In genomic region chr6:144834323-144835183, GRCm38 (mm10) we compare ENCODE assay signal across 14 mouse cellular contexts. TPM values are rescaled to one million over a fixed set of nuclear protein-coding genes. Genes with fewer than 3 reads are reported as not detected.
DNase-seq lines count a peak whose midpoint lies in the region; ATAC-seq and TF ChIP-seq lines count a peak whose summit lies in the region.
"Had no signal": no experiment of that assay in that cellular context is flagged by ENCODE, and none has a peak within 500 bp of the region (broad histone marks: within the 10 kb centered on the region; RNA-seq: fewer than 3 reads in every experiment).

No protein-coding gene starts in this region.

- no peak for TF ChIP-seq CTCF in intestine, postnatal 0 days (IDR thresholded peaks at IDR 0.05; ENCODE audit: low read depth)
- TF ChIP-seq CTCF in brain, embryonic 14.5 days (IDR thresholded peaks at IDR 0.05; ENCODE audit: borderline replicate concordance, extremely low read depth, insufficient read depth, insufficient read length): no peak
- TF ChIP-seq CTCF in gastrocnemius, adult 2 months (IDR thresholded peaks at IDR 0.05): no peak

- H3K4me3 ChIP-seq in intestine, embryonic 14.5 days (ENCODE audit: low read depth, low read length): no peak overlapping the region
- no peak overlapping the region for H3K4me3 ChIP-seq in intestine, postnatal 0 days (ENCODE audit: low read depth, low read length)
- H3K4me3 ChIP-seq in embryonic facial prominence, embryonic 15.5 days (replicated peaks): no peak overlapping the region
- no peak overlapping the region for H3K4me3 ChIP-seq in myocyte
- H3K4me3 ChIP-seq in gastrocnemius, adult 2 months: no peak overlapping the region
- H3K4me3 ChIP-seq: limb, embryonic 15.5 days had no signal

- ATAC-seq in intestine, embryonic 14.5 days (replicated peaks; ENCODE audit: low FRiP score, low TSS enrichment, low read depth): no peak
- ATAC-seq in intestine, postnatal 0 days: no peak
- no peak for ATAC-seq in embryonic facial prominence, embryonic 15.5 days (ENCODE audit: insufficient number of reproducible peaks, low FRiP score, low TSS enrichment, low read depth)
- ATAC-seq in megakaryocyte progenitor cell, adult 5-6 weeks (replicated peaks; ENCODE audit: poor library complexity): no peak

- H3K27me3 ChIP-seq in intestine, embryonic 14.5 days (replicated peaks; ENCODE audit: control insufficient read depth, insufficient read depth, low read length): no peaks in the 10 kb centered on the region
- H3K27me3 ChIP-seq in intestine, postnatal 0 days (replicated peaks; ENCODE audit: control insufficient read depth, insufficient read depth, low read length): no peaks in the 10 kb centered on the region
- no peaks in the 10 kb centered on the region for H3K27me3 ChIP-seq in embryonic facial prominence, embryonic 15.5 days
- H3K27me3 ChIP-seq in myocyte (ENCODE audit: control insufficient read depth, insufficient read depth, insufficient read length): no peaks in the 10 kb centered on the region
- H3K27me3 ChIP-seq: CH12.LX; limb, embryonic 15.5 days had no signal

- peak overlapping the region; percentile 2; the same call in 1 of the 2 replicates for H3K4me2 ChIP-seq in intestine, embryonic 14.5 days (ENCODE audit: low read length)
- H3K4me2 ChIP-seq in intestine, postnatal 0 days (replicated peaks; ENCODE audit: low read depth): no peak overlapping the region
- 0 out of 2 replicates have a peak overlapping the region, but pooled peaks have one; percentile 9 for H3K4me2 ChIP-seq in embryonic facial prominence, embryonic 15.5 days (replicated peaks)
- H3K4me2 ChIP-seq in myocyte (ENCODE audit: low read depth): peak overlapping the region; percentile 4
- H3K4me2 ChIP-seq: limb, embryonic 15.5 days had no signal

- no peaks in the 10 kb centered on the region for H3K9me3 ChIP-seq in intestine, embryonic 14.5 days (ENCODE audit: control insufficient read depth, low read length)
- no peaks in the 10 kb centered on the region for H3K9me3 ChIP-seq in intestine, postnatal 0 days (ENCODE audit: control insufficient read depth)
- no peaks in the 10 kb centered on the region for H3K9me3 ChIP-seq in embryonic facial prominence, embryonic 15.5 days (replicated peaks)
- H3K9me3 ChIP-seq: limb, embryonic 15.5 days had no signal

- H3ac ChIP-seq in myocyte (ENCODE audit: control insufficient read depth, insufficient read length): no peak overlapping the region

- no peaks in the 10 kb centered on the region for H3K36me3 ChIP-seq in intestine, embryonic 14.5 days (ENCODE audit: control insufficient read depth, insufficient read depth, low read length)
- H3K36me3 ChIP-seq in intestine, postnatal 0 days (ENCODE audit: control insufficient read depth, insufficient read depth): no peaks in the 10 kb centered on the region
- no peaks in the 10 kb centered on the region for H3K36me3 ChIP-seq in embryonic facial prominence, embryonic 15.5 days
- no peaks in the 10 kb centered on the region for H3K36me3 ChIP-seq in myocyte (ENCODE audit: control insufficient read depth, insufficient read depth)
- H3K36me3 ChIP-seq: limb, embryonic 15.5 days had no signal

- no peak for TF ChIP-seq POLR2A in brain, embryonic 14.5 days (IDR thresholded peaks at IDR 0.05; ENCODE audit: borderline replicate concordance, extremely low read depth, insufficient read depth, insufficient read length, poor library complexity, severe bottlenecking)
- no peak for TF ChIP-seq POLR2A in myocyte (IDR thresholded peaks at IDR 0.05; ENCODE audit: insufficient read length, low read depth)

- no peaks in the 10 kb centered on the region for H3K4me1 ChIP-seq in intestine, embryonic 14.5 days (replicated peaks; ENCODE audit: control insufficient read depth, insufficient read depth, low read length)
- no peaks in the 10 kb centered on the region for H3K4me1 ChIP-seq in intestine, postnatal 0 days (replicated peaks; ENCODE audit: control insufficient read depth, insufficient read depth, low read length)
- H3K4me1 ChIP-seq in embryonic facial prominence, embryonic 15.5 days: no peaks in the 10 kb centered on the region

- intact Hi-C loops in gastrocnemius, adult 2 months (cut with DNase I): no loop called here

- no peak overlapping the region for H3K27ac ChIP-seq in intestine, embryonic 14.5 days (ENCODE audit: low read depth)
- H3K27ac ChIP-seq in intestine, postnatal 0 days (ENCODE audit: low read depth, low read length): no peak overlapping the region
- no peak overlapping the region for H3K27ac ChIP-seq in embryonic facial prominence, embryonic 15.5 days (replicated peaks)
- no peak overlapping the region for H3K27ac ChIP-seq in gastrocnemius, adult 2 months
- H3K27ac ChIP-seq: limb, embryonic 15.5 days had no signal

- H3K79me2 ChIP-seq in myocyte (ENCODE audit: control insufficient read depth, insufficient read depth): no peaks in the 10 kb centered on the region

- 37% methylated on average over 19 of the region's 19 CpGs for WGBS in intestine, embryonic 14.5 days
- 60% methylated on average over 19 of the region's 19 CpGs for WGBS in intestine, postnatal 0 days
- 32% methylated on average over 19 of the region's 19 CpGs for WGBS in embryonic facial prominence, embryonic 15.5 days

- H3K9ac ChIP-seq in intestine, embryonic 14.5 days (ENCODE audit: low read length): no peak overlapping the region
- H3K9ac ChIP-seq in intestine, postnatal 0 days (ENCODE audit: low read depth, low read length): no peak overlapping the region
- no peak overlapping the region for H3K9ac ChIP-seq in embryonic facial prominence, embryonic 15.5 days
- H3K9ac ChIP-seq: limb, embryonic 15.5 days had no signal

- no peak for DNase-seq in intestine, embryonic 14.5 days (ENCODE audit: low spot score)
- peak; percentile 50 for DNase-seq in brain, embryonic 14.5 days (ENCODE audit: low read depth)
- no peak for DNase-seq in spleen, adult 18-20 months
- DNase-seq in gastrocnemius, adult 2 months: no peak
- DNase-seq: cerebellum, adult 11 months; kidney, postnatal 10 days; lung, postnatal 10 days; thymus, postnatal 25 days had no signal

TF ChIP-seq in myocyte, 11 proteins besides CTCF, POLR2A, EP300 and RAD21:
- no peak for TF ChIP-seq MYOG (IDR thresholded peaks at IDR 0.05; ENCODE audit: control insufficient read depth in 1 of 3, insufficient read depth in 1 of 3, insufficient read length in 2 of 3, low read depth in 2 of 3)
- TF ChIP-seq POLR2AphosphoS2 (IDR thresholded peaks at IDR 0.05; ENCODE audit: insufficient read length, low read depth): no peak
- no peak for TF ChIP-seq USF1 (IDR thresholded peaks at IDR 0.05; ENCODE audit: low read depth)
- no peak for TF ChIP-seq REST (IDR thresholded peaks at IDR 0.05; ENCODE audit: insufficient read depth, insufficient read length)
- TF ChIP-seq CEBPB (IDR thresholded peaks at IDR 0.05; ENCODE audit: insufficient read depth, poor library complexity, severe bottlenecking): no peak
- no peak for TF ChIP-seq SRF (IDR thresholded peaks at IDR 0.05; ENCODE audit: control insufficient read depth, insufficient read length, low read depth)

RNA-seq across cellular contexts. Expression of gene Sox5, which starts 52.8 kb away (rescaled TPM):
- polyA plus RNA-seq in intestine, embryonic 14.5 days (2014; fragmentation: Nextera tagmentation; extraction: Ambion mirVana): 17.2 and 20.5 TPM in 2 replicates
- 3.3 TPM in 2 replicates for polyA plus RNA-seq in intestine, postnatal 0 days (2015; fragmentation: Nextera tagmentation; extraction: Ambion mirVana)
- 30.3 and 40.8 TPM in 2 replicates for polyA plus RNA-seq in brain, embryonic 14.5 days (2012; rRNA removed)
- polyA plus RNA-seq in embryonic facial prominence, embryonic 15.5 days (2015; fragmentation: Nextera tagmentation; extraction: Ambion mirVana): 15.7 and 20.5 TPM in 2 replicates
- polyA plus RNA-seq in myocyte (2012; fragmentation: generic; extraction: Trizol): 0.50 TPM
- total RNA-seq in megakaryocyte progenitor cell, adult 5-6 weeks (2015): 0.10 TPM in 1 of 2 replicates, not detected in the other
- total RNA-seq in megakaryocyte progenitor cell, adult 5-6 weeks (2017): 0.17 TPM in 1 of 2 replicates, not detected in the other
- under 1 TPM; 0.89 to 0.99 TPM for total RNA-seq in gastrocnemius, adult 2 months (2021)
